Mouse (Mus musculus) layer of hippocampus, postnatal 14 days (tissue): Measurements from ENCODE around the gene Adam20. TPM values are rescaled to one million over a fixed set of nuclear protein-coding genes. Genes with fewer than 3 reads are reported as not detected.
"Not testable (repeated sequence)": the region's sequence is repeated elsewhere in the genome, so short reads cannot be mapped to it uniquely, and the experiment has no call there.

ENCODE experiments used
- DNase-seq, 2 experiments: peaks; one replicate each; pipeline ENCODE4 v3.0.0; 2021 to 2022; ENCODE audit warnings: low spot score in 2 of 2, mixed read lengths in 1 of 2
- long read RNA-seq, 2 experiments: library from polyadenylated mRNA; stranded (forward); transcript quantifications; one replicate each; pipeline ENCODE4 v2.0.0; 2021
- total RNA-seq, 2 experiments: library from RNA; stranded (reverse); gene quantifications; 2 replicates each; pipeline ENCODE4 v1.2.3; 2021

Gene Adam20
- not detected for total RNA-seq
- long read RNA-seq, experiment 1: 0 reads
- long read RNA-seq, experiment 2: 0 reads

- DNase-seq: not testable (repeated sequence)
Observed at GRCm38 (mm10) chr8:40792973-40793372, at the start of gene Adam20. Gene Adam20, plus strand, starts transcription at chr8:40793273.

GRCm38 (mm10) chr8:40751908-40752307 is 41.2 kb upstream of the Adam20 start, which contains the start of gene Adam25:
Gene Adam25, plus strand, starts transcription at chr8:40752208.
- not testable (repeated sequence) for DNase-seq

GRCm38 (mm10) chr8:40783320-40783719 is 9.8 kb upstream of the Adam20 start:
- no peak for DNase-seq

GRCm38 (mm10) chr8:40803379-40804079 is 10.5 kb downstream of the Adam20 start:
- DNase-seq: no peak

Other genes starting within 250 kb of the Adam20 start
- gene Adam24, start 118.2 kb upstream of the Adam20 start, total RNA-seq: not detected
- gene Adam25, start 41.1 kb upstream of the Adam20 start, total RNA-seq: not detected
- not detected for gene Adam39, start 29.7 kb downstream of the Adam20 start, total RNA-seq